Mouse (Mus musculus): Measurements from ENCODE around the gene Rasal2.

- TF ChIP-seq CTCF (conservative IDR thresholded peaks at IDR 0.05; ENCODE audit: low read length) (no peak), NANOG (IDR thresholded peaks at IDR 0.05; ENCODE audit: borderline replicate concordance, low read length) (no peak), POU5F1 (IDR thresholded peaks at IDR 0.05; ENCODE audit: borderline replicate concordance, low read length) (no peak)
Measured at GRCm38 (mm10) chr1:157239687-157240086, 172.7 kb downstream of the Rasal2 start.

Data from E14TG2a.4 (cell line).